Mouse (Mus musculus): ENCODE measurements around the gene Mbnl2. TPM values are rescaled to one million over a fixed set of nuclear protein-coding genes. Genes with fewer than 3 reads are reported as not detected.
A peak's percentile ranks its signal among the peaks of the same experiment; 100 is the strongest.

Gene Mbnl2
- polyA plus RNA-seq, 1 experiment: 43.0 TPM

- no peaks in the 10 kb centered on the region for H3K27me3 ChIP-seq (replicated peaks)
- no peaks in the 10 kb centered on the region for H3K36me3 ChIP-seq (replicated peaks; ENCODE audit: low read length)
- peaks cover 9% of the 10 kb centered on the region for H3K9me3 ChIP-seq
- H3K4me1 ChIP-seq: peaks cover 16% of the 10 kb centered on the region
- TF ChIP-seq GATA1 (IDR thresholded peaks at IDR 0.05; ENCODE audit: borderline replicate concordance, low read length) (no peak), FLI1 (IDR thresholded peaks at IDR 0.05; ENCODE audit: low read length) (no peak)
- H3K4me3 ChIP-seq (replicated peaks): no peak overlapping the region
Observed at GRCm38 (mm10) chr14:120256623-120257384, 18.7 kb upstream of the Mbnl2 start.

- H3K27me3 ChIP-seq (replicated peaks): no peaks in the 10 kb centered on the region
- H3K36me3 ChIP-seq (replicated peaks; ENCODE audit: low read length): no peaks in the 10 kb centered on the region
- H3K4me1 ChIP-seq: peaks cover 16% of the 10 kb centered on the region
- H3K9me3 ChIP-seq: peaks cover 9% of the 10 kb centered on the region
- TF ChIP-seq GATA1 (IDR thresholded peaks at IDR 0.05; ENCODE audit: borderline replicate concordance, low read length) (no peak), FLI1 (IDR thresholded peaks at IDR 0.05; ENCODE audit: low read length) (no peak)
- no peak overlapping the region for H3K4me3 ChIP-seq (replicated peaks)
Observed at GRCm38 (mm10) chr14:120257483-120257882, 18.0 kb upstream of the Mbnl2 start.

DNA sequence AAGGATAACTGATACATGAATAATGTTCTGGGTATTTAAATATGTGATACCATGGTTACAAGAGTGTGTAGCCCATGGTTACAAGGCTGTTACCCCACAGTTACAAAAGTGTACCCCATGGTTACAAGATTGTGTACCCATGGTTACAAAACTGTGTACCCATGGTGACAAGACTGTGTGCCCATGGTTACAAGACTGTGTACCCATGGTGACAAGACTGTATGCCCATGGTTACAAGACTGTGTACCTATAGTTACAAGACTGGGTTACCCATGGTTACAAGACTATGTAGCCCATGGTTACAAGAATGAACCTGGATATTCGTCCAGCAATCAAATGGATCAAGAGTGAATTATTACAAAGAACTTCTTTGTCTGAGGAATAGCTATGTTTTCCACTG, 16.0 kb upstream of the Mbnl2 start:
- TF ChIP-seq FLI1 (IDR thresholded peaks at IDR 0.05; ENCODE audit: low read length) (no peak), GATA1 (IDR thresholded peaks at IDR 0.05; ENCODE audit: borderline replicate concordance, low read length) (no peak)
- Histone ChIP-seq H3K36me3 (replicated peaks; ENCODE audit: low read length) (no peaks in the 10 kb centered on the region), H3K9me3 (peaks cover 9% of the 10 kb centered on the region), H3K27me3 (replicated peaks) (no peaks in the 10 kb centered on the region), H3K4me1 (peaks cover 24% of the 10 kb centered on the region), H3K4me3 (replicated peaks) (no peak overlapping the region)

GRCm38 (mm10) chr14:120261606-120262005, 13.9 kb upstream of the Mbnl2 start:
- no peaks in the 10 kb centered on the region for H3K36me3 ChIP-seq (replicated peaks; ENCODE audit: low read length)
- TF ChIP-seq FLI1 (IDR thresholded peaks at IDR 0.05; ENCODE audit: low read length) (no peak), GATA1 (IDR thresholded peaks at IDR 0.05; ENCODE audit: borderline replicate concordance, low read length) (no peak)
- H3K4me1 ChIP-seq: peaks cover 40% of the 10 kb centered on the region
- no peaks in the 10 kb centered on the region for H3K9me3 ChIP-seq
- no peaks in the 10 kb centered on the region for H3K27me3 ChIP-seq (replicated peaks)
- H3K4me3 ChIP-seq (replicated peaks): no peak overlapping the region

- Histone ChIP-seq H3K36me3 (replicated peaks; ENCODE audit: low read length) (no peaks in the 10 kb centered on the region), H3K27me3 (replicated peaks) (no peaks in the 10 kb centered on the region), H3K4me3 (replicated peaks) (peak overlapping the region; percentile 38), H3K4me1 (peaks cover 49% of the 10 kb centered on the region), H3K9me3 (no peaks in the 10 kb centered on the region)
- no peak for TF ChIP-seq GATA1 (IDR thresholded peaks at IDR 0.05; ENCODE audit: borderline replicate concordance, low read length)
- no peak for TF ChIP-seq FLI1 (IDR thresholded peaks at IDR 0.05; ENCODE audit: low read length)
Observed at GRCm38 (mm10) chr14:120262660-120263379, 12.6 kb upstream of the Mbnl2 start.

DNA sequence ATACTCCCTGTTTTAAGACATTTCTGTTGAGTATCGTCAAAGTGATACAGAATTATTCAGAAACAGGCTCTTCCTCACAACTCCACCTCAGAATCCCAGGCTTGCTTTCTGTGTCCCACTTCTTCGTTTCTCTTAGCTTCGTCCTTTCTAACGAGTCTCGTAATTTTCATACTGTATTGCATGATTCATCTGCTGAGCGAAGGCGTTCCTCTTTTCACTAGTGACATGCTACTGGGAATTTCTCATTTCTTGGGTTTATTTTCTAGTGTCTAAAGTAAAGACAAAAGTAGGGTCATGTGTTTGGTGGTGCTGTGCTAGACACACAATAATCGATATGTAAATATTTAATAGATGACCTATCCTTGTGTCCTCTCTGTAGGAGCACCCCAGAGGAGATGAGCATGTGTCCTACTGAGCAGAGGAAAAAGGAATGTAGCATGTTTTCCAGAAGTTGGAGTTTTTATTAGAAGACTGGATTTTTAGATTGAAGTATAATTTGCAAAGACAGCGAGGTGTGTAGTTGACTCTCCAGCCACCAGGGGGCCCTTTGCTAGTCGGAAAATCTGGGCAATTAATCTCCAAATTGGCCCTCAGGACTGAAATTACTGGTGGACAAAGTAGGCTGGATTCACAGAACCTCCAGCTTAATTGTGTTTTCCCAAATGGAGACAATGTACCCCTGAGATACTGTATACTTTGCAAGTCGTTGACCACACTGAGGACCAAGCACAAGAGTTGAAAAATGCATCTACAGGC, 11.9 kb upstream of the Mbnl2 start:
- Histone ChIP-seq H3K4me3 (replicated peaks) (no peak overlapping the region), H3K36me3 (replicated peaks; ENCODE audit: low read length) (no peaks in the 10 kb centered on the region)

DNA sequence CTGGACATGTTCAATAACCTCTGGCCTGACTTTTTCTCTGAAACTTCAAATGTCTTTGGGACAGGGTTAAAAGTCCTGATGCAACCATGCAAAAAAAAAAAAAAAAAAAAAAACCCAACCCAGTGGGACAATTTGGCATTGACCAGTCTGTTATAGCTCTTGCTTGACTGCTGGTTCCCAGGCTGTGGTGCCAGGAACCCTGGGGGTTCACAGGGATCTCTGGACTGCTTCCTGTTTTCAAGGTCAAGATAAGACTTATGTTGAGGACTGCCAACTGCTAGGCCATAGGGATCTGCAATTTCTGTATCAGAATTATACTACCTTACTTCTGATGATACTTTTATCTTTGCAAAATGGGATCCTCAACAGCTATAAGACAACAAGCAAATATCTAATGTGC, 9.6 kb upstream of the Mbnl2 start:
- TF ChIP-seq FLI1 (IDR thresholded peaks at IDR 0.05; ENCODE audit: low read length): no peak
- TF ChIP-seq GATA1 (IDR thresholded peaks at IDR 0.05; ENCODE audit: borderline replicate concordance, low read length): no peak
- H3K4me1 ChIP-seq: peaks cover 65% of the 10 kb centered on the region
- no peaks in the 10 kb centered on the region for H3K9me3 ChIP-seq
- no peaks in the 10 kb centered on the region for H3K27me3 ChIP-seq (replicated peaks)
- no peak overlapping the region for H3K4me3 ChIP-seq (replicated peaks)
- no peaks in the 10 kb centered on the region for H3K36me3 ChIP-seq (replicated peaks; ENCODE audit: low read length)

More for the DNA sequence above, 11.9 kb upstream of the Mbnl2 start:
- H3K4me1 ChIP-seq: peaks cover 52% of the 10 kb centered on the region
- TF ChIP-seq GATA1 (IDR thresholded peaks at IDR 0.05; ENCODE audit: borderline replicate concordance, low read length) (no peak), FLI1 (IDR thresholded peaks at IDR 0.05; ENCODE audit: low read length) (no peak)
- H3K9me3 ChIP-seq: no peaks in the 10 kb centered on the region
- H3K27me3 ChIP-seq (replicated peaks): no peaks in the 10 kb centered on the region

GRCm38 (mm10) chr14:120267130-120267529, 8.3 kb upstream of the Mbnl2 start:
- no peaks in the 10 kb centered on the region for H3K9me3 ChIP-seq
- H3K36me3 ChIP-seq (replicated peaks; ENCODE audit: low read length): no peaks in the 10 kb centered on the region
- no peaks in the 10 kb centered on the region for H3K27me3 ChIP-seq (replicated peaks)
- H3K4me1 ChIP-seq: peaks cover 66% of the 10 kb centered on the region
- TF ChIP-seq GATA1 (IDR thresholded peaks at IDR 0.05; ENCODE audit: borderline replicate concordance, low read length) (no peak), FLI1 (IDR thresholded peaks at IDR 0.05; ENCODE audit: low read length) (no peak)
- H3K4me3 ChIP-seq (replicated peaks): no peak overlapping the region

- Histone ChIP-seq H3K27me3 (replicated peaks) (no peaks in the 10 kb centered on the region), H3K9me3 (no peaks in the 10 kb centered on the region), H3K4me3 (replicated peaks) (peak overlapping the region; percentile 73), H3K4me1 (peaks cover 74% of the 10 kb centered on the region), H3K36me3 (replicated peaks; ENCODE audit: low read length) (no peaks in the 10 kb centered on the region)
- TF ChIP-seq GATA1 (IDR thresholded peaks at IDR 0.05; ENCODE audit: borderline replicate concordance, low read length) (no peak), FLI1 (IDR thresholded peaks at IDR 0.05; ENCODE audit: low read length) (no peak)
Observed at GRCm38 (mm10) chr14:120270031-120270430, 5.4 kb upstream of the Mbnl2 start.

All from megakaryocyte, embryonic 14.5 days (primary cell).